Mouse (Mus musculus): ENCODE measurements around the gene Shh.

DNA sequence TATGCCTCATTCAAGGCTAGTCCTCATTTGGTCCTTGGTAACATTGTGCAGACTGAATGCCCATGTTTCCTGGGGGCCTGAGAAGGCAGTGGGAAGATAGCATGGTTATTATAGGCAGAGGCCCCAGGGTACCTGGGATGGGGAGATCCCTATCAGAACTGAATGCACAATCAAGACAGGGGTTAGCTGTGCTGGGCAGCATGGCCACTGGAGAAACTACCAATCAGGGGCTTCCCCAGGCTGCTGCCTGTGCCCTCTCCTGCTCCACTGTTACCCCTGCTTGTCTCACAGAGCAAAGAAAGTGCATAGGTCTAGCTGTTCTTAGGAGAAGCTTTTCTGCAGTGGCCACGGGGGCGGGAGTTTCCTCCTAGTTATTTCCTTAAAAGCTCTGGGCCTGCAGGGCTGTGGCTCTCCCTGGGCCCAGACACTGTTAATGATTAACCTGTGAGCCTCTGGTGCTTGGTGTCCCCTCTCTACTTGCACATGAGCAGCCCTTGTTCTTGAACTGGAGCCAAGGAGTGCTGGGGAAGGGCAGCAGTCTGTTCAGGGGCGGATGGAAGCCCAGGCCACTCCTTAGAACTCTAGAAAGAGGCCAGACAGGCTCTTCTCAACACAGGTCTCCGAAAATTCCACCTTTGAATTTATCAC is 33.9 kb upstream of the Shh start:
- TF ChIP-seq POLR2A (IDR thresholded peaks at IDR 0.05; ENCODE audit: borderline replicate concordance, low read depth, low read length) (no peak), CTCF (IDR thresholded peaks at IDR 0.05; ENCODE audit: low read depth, low read length) (no peak)
